Mouse (Mus musculus) testis, postnatal 10 days (tissue): Measurements from ENCODE around the gene Cped1.

ENCODE experiments used
- DNase-seq: peaks from one replicate; pipeline ENCODE4 v3.0.0; 2021; ENCODE audit warnings: low spot score

Gene Cped1

DNA sequence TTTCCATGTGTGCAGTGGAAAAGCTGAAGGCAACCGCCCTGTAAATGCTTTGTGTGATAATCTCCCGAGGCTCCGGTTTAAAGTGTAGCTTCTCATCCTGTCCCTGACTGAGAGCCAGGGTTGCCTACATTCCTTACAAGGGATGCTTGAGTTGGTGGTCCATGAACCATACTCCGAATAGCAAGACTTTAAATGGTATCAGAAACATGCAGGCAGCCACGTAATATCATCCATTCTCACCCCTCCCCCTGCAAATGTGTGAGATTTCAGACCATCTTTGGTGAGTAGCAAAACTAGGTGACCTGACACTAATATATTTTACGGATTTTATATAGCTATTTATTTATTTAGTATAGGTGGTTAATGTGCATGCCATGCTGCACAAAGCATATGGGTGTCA, 311.3 kb downstream of the Cped1 start:
- no peak for DNase-seq

- no peak for DNase-seq
These were observed 312.3 kb downstream of the Cped1 start for GRCm38 (mm10) chr6:22298059-22298458.
